Mouse (Mus musculus): ENCODE data around the gene Pygo1. TPM values are rescaled to one million over a fixed set of nuclear protein-coding genes. Genes with fewer than 3 reads are reported as not detected.

The Pygo1 gene
- polyA plus RNA-seq, 1 experiment, result not detected

DNA sequence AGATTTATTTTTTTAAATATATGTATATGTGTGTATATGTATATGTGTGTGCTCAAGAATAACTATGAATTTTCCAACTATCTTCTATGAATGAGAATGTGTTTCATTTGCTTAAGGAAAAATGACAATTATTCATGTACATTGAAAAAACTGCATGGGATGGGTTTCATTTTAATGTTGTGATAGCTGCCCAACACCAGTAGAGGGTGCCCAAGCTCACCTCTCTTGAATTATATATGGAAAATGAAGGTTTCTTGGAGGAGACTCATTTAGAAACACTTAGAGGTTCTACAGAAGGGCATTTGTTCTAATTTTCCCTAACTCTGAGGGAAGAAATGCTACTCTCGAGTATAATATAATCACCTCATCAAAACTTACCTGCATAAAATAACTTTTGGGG lies 35.7 kb upstream of the Pygo1 start:
- H3K27ac ChIP-seq (ENCODE audit: insufficient read depth, low read depth, low read length), result no peak overlapping the region
- TF ChIP-seq POLR2A (IDR thresholded peaks at IDR 0.05; ENCODE audit: insufficient read depth, low read depth, low read length) (no peak), CTCF (IDR thresholded peaks at IDR 0.05; ENCODE audit: insufficient read depth, low read depth, low read length) (no peak)
- no peak overlapping the region for H3K4me3 ChIP-seq (ENCODE audit: insufficient read depth, low read depth, low read length)
- H3K4me1 ChIP-seq (ENCODE audit: control insufficient read depth, insufficient read depth, low read length), result no peaks in the 10 kb centered on the region; the same call in 1 of the 2 replicates
- WGBS, result 78% methylated on average over 1 of the region's 1 CpGs

DNA sequence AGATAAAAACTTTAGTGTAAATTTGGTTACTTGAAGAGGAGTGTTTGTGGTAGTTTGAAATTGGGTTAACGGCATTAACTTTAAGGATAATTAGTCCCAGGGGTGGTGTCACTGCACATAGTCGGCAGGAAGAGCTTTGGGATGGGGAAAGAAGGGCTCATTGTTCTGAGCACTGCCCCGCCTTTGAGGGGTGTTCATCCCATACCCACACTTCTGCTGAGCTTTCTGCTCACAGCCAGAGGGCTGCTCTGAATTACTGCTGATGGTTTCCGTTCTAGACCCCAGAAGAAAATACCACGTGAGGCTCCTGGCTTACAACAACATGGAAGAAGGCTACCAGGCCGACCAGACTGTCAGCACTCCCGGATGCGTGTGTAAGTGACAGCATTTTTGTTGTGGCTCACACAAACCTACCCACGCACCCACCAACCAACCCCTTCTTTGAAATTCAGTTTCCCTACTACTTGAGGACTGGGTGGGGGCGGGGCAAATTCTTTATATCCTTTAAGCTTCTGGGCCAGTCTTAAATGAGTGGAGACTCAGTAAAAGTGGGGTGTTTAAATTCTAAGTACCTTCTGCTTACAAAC lies 34.9 kb upstream of the Pygo1 start:
- H3K4me3 ChIP-seq (ENCODE audit: insufficient read depth, low read depth, low read length), result no peak overlapping the region
- WGBS, result 76% methylated on average over 10 of the region's 10 CpGs
- TF ChIP-seq CTCF (IDR thresholded peaks at IDR 0.05; ENCODE audit: insufficient read depth, low read depth, low read length), result no peak
- no peak for TF ChIP-seq POLR2A (IDR thresholded peaks at IDR 0.05; ENCODE audit: insufficient read depth, low read depth, low read length)
- no peaks in the 10 kb centered on the region; the same call in 1 of the 2 replicates for H3K4me1 ChIP-seq (ENCODE audit: control insufficient read depth, insufficient read depth, low read length)
- no peak overlapping the region for H3K27ac ChIP-seq (ENCODE audit: insufficient read depth, low read depth, low read length)

DNA sequence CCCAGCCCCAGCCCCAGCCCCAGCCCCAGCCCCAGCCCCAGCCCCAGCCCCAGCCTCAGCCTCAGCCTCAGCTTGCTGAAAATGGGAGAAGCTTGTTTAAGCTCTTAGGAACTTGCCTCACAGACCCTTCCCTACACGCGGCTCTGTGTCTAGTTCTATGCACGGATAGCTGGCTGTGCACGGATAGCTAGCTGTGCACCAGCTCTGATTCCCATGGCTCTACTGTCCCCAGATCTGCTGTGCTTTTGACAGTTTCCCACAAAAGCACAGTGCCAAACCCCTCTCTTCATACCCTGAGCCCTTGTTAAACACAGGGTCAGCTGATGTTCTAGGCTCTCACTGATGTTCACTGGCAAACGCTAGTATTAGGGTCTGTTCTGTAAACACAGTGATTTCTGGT lies 32.7 kb upstream of the Pygo1 start:
- Histone ChIP-seq H3K27ac (ENCODE audit: insufficient read depth, low read depth, low read length) (no peak overlapping the region), H3K4me3 (ENCODE audit: insufficient read depth, low read depth, low read length) (no peak overlapping the region), H3K4me1 (ENCODE audit: control insufficient read depth, insufficient read depth, low read length) (no peaks in the 10 kb centered on the region; the same call in 1 of the 2 replicates)
- WGBS, result 83% methylated on average over 5 of the region's 5 CpGs
- TF ChIP-seq CTCF (IDR thresholded peaks at IDR 0.05; ENCODE audit: insufficient read depth, low read depth, low read length), result no peak
- no peak for TF ChIP-seq POLR2A (IDR thresholded peaks at IDR 0.05; ENCODE audit: insufficient read depth, low read depth, low read length)

DNA sequence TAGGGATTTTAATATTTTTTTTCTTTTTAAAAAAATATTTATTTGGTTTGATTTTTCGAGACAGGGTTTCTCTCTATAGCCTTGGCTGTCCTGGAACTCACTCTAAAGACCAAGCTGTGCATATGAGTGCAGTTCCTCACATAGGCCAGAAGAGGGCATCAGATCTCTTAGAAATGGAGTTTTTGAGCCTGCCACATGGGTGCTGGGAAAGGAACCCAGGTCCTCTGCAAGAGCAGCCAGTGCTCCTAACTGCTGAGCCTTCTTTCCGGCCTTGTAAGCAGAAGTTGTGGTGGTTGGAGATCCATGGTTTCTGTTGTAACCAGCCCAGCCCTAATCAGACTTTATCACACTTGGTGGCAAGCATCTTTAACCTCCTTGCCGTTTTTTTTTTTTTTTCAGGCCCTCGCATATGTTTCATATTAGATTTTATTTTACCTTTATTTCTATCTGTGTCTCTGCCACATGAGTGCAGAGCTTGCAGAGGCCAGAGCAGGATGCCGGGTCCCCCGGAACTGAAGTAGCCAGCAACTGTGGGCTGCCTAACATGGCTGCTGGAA lies 30.6 kb upstream of the Pygo1 start:
- WGBS, result 95% methylated on average over 6 of the region's 6 CpGs
- Histone ChIP-seq H3K27ac (ENCODE audit: insufficient read depth, low read depth, low read length) (no peak overlapping the region), H3K4me1 (ENCODE audit: control insufficient read depth, insufficient read depth, low read length) (no peaks in the 10 kb centered on the region; the same call in 1 of the 2 replicates), H3K4me3 (ENCODE audit: insufficient read depth, low read depth, low read length) (no peak overlapping the region)
- TF ChIP-seq POLR2A (IDR thresholded peaks at IDR 0.05; ENCODE audit: insufficient read depth, low read depth, low read length), result no peak
- TF ChIP-seq CTCF (IDR thresholded peaks at IDR 0.05; ENCODE audit: insufficient read depth, low read depth, low read length), result no peak

DNA sequence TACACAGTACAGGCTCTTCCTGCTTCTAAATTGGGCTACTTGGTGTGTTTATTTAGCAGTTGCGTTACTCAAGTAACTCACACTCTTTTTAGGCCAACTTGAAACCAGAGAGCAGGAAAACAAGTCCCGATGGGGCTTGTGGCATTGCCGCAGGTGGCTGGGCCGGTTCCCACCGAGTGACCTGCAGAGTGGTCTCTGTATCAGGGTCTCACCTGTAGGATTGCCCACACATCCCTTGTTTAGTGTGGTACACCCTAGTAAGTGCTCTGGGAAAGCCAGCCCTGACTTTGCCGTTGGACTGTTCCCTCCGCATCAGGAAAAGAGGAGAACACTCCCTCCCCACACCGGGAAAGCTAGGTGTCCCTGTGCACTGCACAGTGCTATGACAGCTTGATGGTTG lies 23.4 kb upstream of the Pygo1 start:
- WGBS, result 86% methylated on average over 8 of the region's 8 CpGs
- Histone ChIP-seq H3K27ac (ENCODE audit: insufficient read depth, low read depth, low read length) (no peak overlapping the region), H3K4me1 (ENCODE audit: control insufficient read depth, insufficient read depth, low read length) (no peaks in the 10 kb centered on the region), H3K4me3 (ENCODE audit: insufficient read depth, low read depth, low read length) (no peak overlapping the region)
- TF ChIP-seq POLR2A (IDR thresholded peaks at IDR 0.05; ENCODE audit: insufficient read depth, low read depth, low read length), result no peak
- no peak for TF ChIP-seq CTCF (IDR thresholded peaks at IDR 0.05; ENCODE audit: insufficient read depth, low read depth, low read length)

DNA sequence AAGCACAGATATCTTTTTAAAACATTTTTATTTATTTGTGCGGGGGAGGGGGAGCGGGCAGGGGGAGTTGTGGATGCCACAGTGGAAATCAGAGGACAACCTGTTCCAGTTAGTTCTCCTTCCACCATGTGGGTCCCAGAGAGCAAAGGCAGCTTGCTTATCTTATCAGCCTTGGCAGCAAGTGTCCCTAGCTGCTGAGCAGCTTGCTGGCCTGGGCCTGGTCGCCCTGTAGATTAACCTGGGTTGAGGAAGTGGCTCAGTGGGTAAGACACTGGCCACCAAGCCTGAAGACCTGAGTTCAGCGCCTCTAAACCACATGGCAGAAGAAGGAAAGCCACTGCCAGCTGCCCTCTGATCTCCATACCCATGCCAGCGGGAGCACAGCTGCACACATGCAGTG lies 22.8 kb upstream of the Pygo1 start:
- Histone ChIP-seq H3K27ac (ENCODE audit: insufficient read depth, low read depth, low read length) (no peak overlapping the region), H3K4me1 (ENCODE audit: control insufficient read depth, insufficient read depth, low read length) (no peaks in the 10 kb centered on the region), H3K4me3 (ENCODE audit: insufficient read depth, low read depth, low read length) (no peak overlapping the region)
- WGBS, result 92% methylated on average over 5 of the region's 5 CpGs
- no peak for TF ChIP-seq CTCF (IDR thresholded peaks at IDR 0.05; ENCODE audit: insufficient read depth, low read depth, low read length)
- TF ChIP-seq POLR2A (IDR thresholded peaks at IDR 0.05; ENCODE audit: insufficient read depth, low read depth, low read length), result no peak

DNA sequence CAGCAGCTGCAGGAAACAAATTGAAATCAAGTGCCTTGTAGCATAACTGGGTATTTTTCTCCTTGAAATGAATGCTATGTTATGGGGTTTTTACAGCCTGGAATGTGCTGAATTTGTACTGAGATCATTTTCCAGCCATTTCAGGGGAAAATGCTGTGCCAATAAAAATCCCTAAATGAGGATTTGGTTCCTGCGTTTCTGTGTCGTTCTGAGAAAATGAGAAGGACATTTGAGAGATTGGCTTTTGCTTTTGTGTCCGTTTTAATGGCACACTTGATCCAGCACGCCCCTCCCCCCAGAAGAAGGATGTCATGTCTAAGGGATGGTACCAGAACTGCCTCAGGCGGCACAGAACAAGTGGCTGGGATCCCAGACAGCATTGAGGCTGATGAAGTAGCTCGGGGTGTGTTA lies 18.7 kb upstream of the Pygo1 start:
- 57% methylated on average over 6 of the region's 6 CpGs for WGBS
- no peak for TF ChIP-seq CTCF (IDR thresholded peaks at IDR 0.05; ENCODE audit: insufficient read depth, low read depth, low read length)
- no peak for TF ChIP-seq POLR2A (IDR thresholded peaks at IDR 0.05; ENCODE audit: insufficient read depth, low read depth, low read length)
- Histone ChIP-seq H3K4me3 (ENCODE audit: insufficient read depth, low read depth, low read length) (no peak overlapping the region), H3K4me1 (ENCODE audit: control insufficient read depth, insufficient read depth, low read length) (no peaks in the 10 kb centered on the region), H3K27ac (ENCODE audit: insufficient read depth, low read depth, low read length) (no peak overlapping the region)

DNA sequence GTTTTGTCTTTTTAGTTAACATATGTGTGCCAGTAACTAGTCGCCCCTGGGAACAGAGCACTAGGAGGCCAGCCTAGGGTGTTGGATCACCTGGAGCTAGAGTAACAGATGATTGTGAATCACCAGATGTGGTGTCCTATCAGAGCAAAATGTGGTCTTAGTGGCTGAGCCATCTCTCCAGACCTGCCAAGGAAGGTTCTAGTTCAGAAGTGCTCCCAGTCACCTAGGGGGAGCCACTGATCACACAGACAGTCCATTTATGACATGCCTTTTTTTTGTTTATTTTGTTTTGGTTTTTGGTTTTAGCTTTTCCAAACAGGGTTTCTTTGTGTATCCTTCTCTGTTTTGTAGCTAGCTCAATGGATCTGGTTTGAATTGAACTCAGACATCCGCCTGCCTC lies 14.1 kb upstream of the Pygo1 start:
- WGBS, result 91% methylated on average over 2 of the region's 2 CpGs
- no peak for TF ChIP-seq CTCF (IDR thresholded peaks at IDR 0.05; ENCODE audit: insufficient read depth, low read depth, low read length)
- no peak for TF ChIP-seq POLR2A (IDR thresholded peaks at IDR 0.05; ENCODE audit: insufficient read depth, low read depth, low read length)
- no peak overlapping the region for H3K4me3 ChIP-seq (ENCODE audit: insufficient read depth, low read depth, low read length)
- H3K27ac ChIP-seq (ENCODE audit: insufficient read depth, low read depth, low read length), result no peak overlapping the region
- peaks cover 2% of the 10 kb centered on the region; the same call in 1 of the 2 replicates for H3K4me1 ChIP-seq (ENCODE audit: control insufficient read depth, insufficient read depth, low read length)

DNA sequence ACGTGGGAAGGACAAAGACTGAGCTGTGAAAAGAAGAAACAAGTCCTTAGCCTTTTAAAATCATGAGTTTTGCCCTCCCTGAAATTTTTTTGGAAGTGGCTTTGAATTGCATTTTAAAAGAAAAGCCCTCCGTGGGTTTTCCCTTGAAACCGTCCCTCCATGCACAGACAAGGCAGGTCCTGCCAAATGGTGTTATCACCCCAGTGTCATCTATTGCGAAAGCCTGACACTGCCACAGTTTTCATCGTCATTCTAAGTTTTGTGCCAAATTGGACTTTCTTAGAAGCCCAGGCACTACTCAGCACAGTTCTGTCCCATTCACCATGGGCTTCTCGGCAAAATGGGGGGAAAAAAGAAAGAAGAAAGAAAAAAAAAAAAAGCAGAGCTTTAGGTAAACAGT lies 11.9 kb upstream of the Pygo1 start:
- TF ChIP-seq CTCF (IDR thresholded peaks at IDR 0.05; ENCODE audit: insufficient read depth, low read depth, low read length) (no peak), POLR2A (IDR thresholded peaks at IDR 0.05; ENCODE audit: insufficient read depth, low read depth, low read length) (no peak)
- Histone ChIP-seq H3K4me1 (ENCODE audit: control insufficient read depth, insufficient read depth, low read length) (peaks cover 2% of the 10 kb centered on the region; the same call in 1 of the 2 replicates), H3K4me3 (ENCODE audit: insufficient read depth, low read depth, low read length) (no peak overlapping the region), H3K27ac (ENCODE audit: insufficient read depth, low read depth, low read length) (no peak overlapping the region)
- WGBS, result 50% methylated on average over 6 of the region's 6 CpGs
